In genomic region chr4:82447061-82447671, GRCm38 (mm10) we compare ENCODE assay signal across 7 mouse cellular contexts.
A peak's percentile ranks its signal among the peaks of the same experiment; 100 is the strongest.
DNase-seq lines count a peak whose midpoint lies in the region; ATAC-seq lines count a peak whose summit lies in the region.

No protein-coding gene starts in this region.

- peaks cover 34% of the 10 kb centered on the region for H3K4me1 ChIP-seq in neural tube, embryonic 15.5 days

- peak; percentile 79 for DNase-seq in adrenal gland, postnatal 14 days
- peak; percentile 39 to 79 for DNase-seq in cerebellum, postnatal 4 days (ENCODE audit: low spot score in 2 of 2)
- DNase-seq in gonadal fat pad, adult 2 months (ENCODE audit: low read depth), result peak; percentile 91
- peak; percentile 90 for DNase-seq in kidney, adult 18-20 months
- DNase-seq in left cerebral cortex, postnatal 25 days (ENCODE audit: low spot score in 2 of 2), result peak; percentile 60 to 75

- no peaks in the 10 kb centered on the region for H3K36me3 ChIP-seq in neural tube, embryonic 15.5 days

- peak; percentile 62 for ATAC-seq in neural tube, embryonic 15.5 days (ENCODE audit: low FRiP score)
- no peak for ATAC-seq in megakaryocyte, adult 5-6 weeks (ENCODE audit: poor library complexity, severe bottlenecking)

- no peak overlapping the region for H3K4me2 ChIP-seq in neural tube, embryonic 15.5 days

- H3K9ac ChIP-seq in neural tube, embryonic 15.5 days (replicated peaks), result no peak overlapping the region

- H3K9me3 ChIP-seq in neural tube, embryonic 15.5 days (replicated peaks), result no peaks in the 10 kb centered on the region

- 10% methylated on average over 8 of the region's 8 CpGs for WGBS in neural tube, embryonic 15.5 days

- intact Hi-C loops in left cerebral cortex, postnatal 25 days (cut with DNase I), result loop anchor here (5.0 kb wide), 1 partner anchor 45 kb away; no protein-coding TSS in a partner anchor

- H3K4me3 ChIP-seq in neural tube, embryonic 15.5 days (replicated peaks), result no peak overlapping the region

- H3K27me3 ChIP-seq in neural tube, embryonic 15.5 days (replicated peaks), result no peaks in the 10 kb centered on the region

- H3K27ac ChIP-seq in neural tube, embryonic 15.5 days (replicated peaks), result no peak overlapping the region; the same call in 1 of the 2 replicates
